Mouse (Mus musculus): Measurements from ENCODE around the gene Rrnad1. TPM values are rescaled to one million over a fixed set of nuclear protein-coding genes. Genes with fewer than 3 reads are reported as not detected.

Gene Rrnad1
- 9.8 and 9.9 TPM in 2 replicates for polyA plus RNA-seq (2015; fragmentation: Nextera tagmentation; extraction: Ambion mirVana)

GRCm38 (mm10) chr3:87930078-87930795 is at the start of gene Rrnad1, which contains the start of gene Isg20l2:
Gene Rrnad1 (minus strand): TSS chr3:87930717.
Gene Isg20l2 (plus strand): TSS chr3:87930314.

GRCm38 (mm10) chr3:87970939-87971488 is 40.5 kb upstream of the Rrnad1 start, which contains the start of gene Nes:
Gene Nes (plus strand): TSS chr3:87971078.

GRCm38 (mm10) chr3:87948378-87949265 is 18.1 kb upstream of the Rrnad1 start, which contains the start of gene Crabp2:
Gene Crabp2 (plus strand): TSS chr3:87948666.

GRCm38 (mm10) chr3:87919336-87920108 is 11.0 kb downstream of the Rrnad1 start, which contains the start of gene Mrpl24:
Gene Mrpl24 (plus strand): TSS chr3:87919506.

GRCm38 (mm10) chr3:87905880-87906485 is 24.5 kb downstream of the Rrnad1 start, which contains the start of gene Hdgf:
Gene Hdgf (plus strand): TSS chr3:87906321.

GRCm38 (mm10) chr3:87885281-87886003 is 45.1 kb downstream of the Rrnad1 start, which contains the start of gene Prcc:
Gene Prcc (minus strand): TSS chr3:87885608.

Other genes with a start within 250 kb of the Rrnad1 start
- 0.17 and 0.18 TPM in 2 replicates for gene Lrrc71, start 182.1 kb downstream of the Rrnad1 start, polyA plus RNA-seq (2015; fragmentation: Nextera tagmentation; extraction: Ambion mirVana)
- 3.5 and 3.6 TPM in 2 replicates for gene Ntrk1, start 135.6 kb downstream of the Rrnad1 start, polyA plus RNA-seq (2015; fragmentation: Nextera tagmentation; extraction: Ambion mirVana)
- 0.35 and 0.45 TPM in 2 replicates for gene Insrr, start 133.8 kb downstream of the Rrnad1 start, polyA plus RNA-seq (2015; fragmentation: Nextera tagmentation; extraction: Ambion mirVana)
- gene Pear1, start 106.4 kb downstream of the Rrnad1 start, polyA plus RNA-seq (2015; fragmentation: Nextera tagmentation; extraction: Ambion mirVana) = 10.0 and 10.4 TPM in 2 replicates
- 0.15 TPM in 1 of 2 replicates, not detected in the other for gene Sh2d2a, start 84.0 kb downstream of the Rrnad1 start, polyA plus RNA-seq (2015; fragmentation: Nextera tagmentation; extraction: Ambion mirVana)
- 8.1 and 8.3 TPM in 2 replicates for gene Prcc, start 45.1 kb downstream of the Rrnad1 start, polyA plus RNA-seq (2015; fragmentation: Nextera tagmentation; extraction: Ambion mirVana)
- gene Hdgf, start 24.4 kb downstream of the Rrnad1 start, polyA plus RNA-seq (2015; fragmentation: Nextera tagmentation; extraction: Ambion mirVana) = 140 and 155 TPM in 2 replicates
- gene Mrpl24, start 11.2 kb downstream of the Rrnad1 start, polyA plus RNA-seq (2015; fragmentation: Nextera tagmentation; extraction: Ambion mirVana) = 54.5 and 61.2 TPM in 2 replicates
- 21.2 and 24.4 TPM in 2 replicates for gene Isg20l2, start 403 bp downstream of the Rrnad1 start, polyA plus RNA-seq (2015; fragmentation: Nextera tagmentation; extraction: Ambion mirVana)
- gene Crabp2, start 17.9 kb upstream of the Rrnad1 start, polyA plus RNA-seq (2015; fragmentation: Nextera tagmentation; extraction: Ambion mirVana) = 1.9 and 4.4 TPM in 2 replicates
- 6.8 and 7.1 TPM in 2 replicates for gene Nes, start 40.4 kb upstream of the Rrnad1 start, polyA plus RNA-seq (2015; fragmentation: Nextera tagmentation; extraction: Ambion mirVana)
- gene Bcan, start 69.5 kb upstream of the Rrnad1 start, polyA plus RNA-seq (2015; fragmentation: Nextera tagmentation; extraction: Ambion mirVana) = 0.04 TPM in 1 of 2 replicates, not detected in the other
- not detected in 2 replicates for gene Hapln2, start 96.9 kb upstream of the Rrnad1 start, polyA plus RNA-seq (2015; fragmentation: Nextera tagmentation; extraction: Ambion mirVana)
- 15.3 and 17.0 TPM in 2 replicates for gene Gpatch4, start 112.4 kb upstream of the Rrnad1 start, polyA plus RNA-seq (2015; fragmentation: Nextera tagmentation; extraction: Ambion mirVana)
- gene Naxe, start 127.8 kb upstream of the Rrnad1 start, polyA plus RNA-seq (2015; fragmentation: Nextera tagmentation; extraction: Ambion mirVana) = 110 and 112 TPM in 2 replicates
- gene Ttc24, start 147.6 kb upstream of the Rrnad1 start, polyA plus RNA-seq (2015; fragmentation: Nextera tagmentation; extraction: Ambion mirVana) = not detected in 2 replicates
- 3.7 and 4.6 TPM in 2 replicates for gene Iqgap3, start 151.3 kb upstream of the Rrnad1 start, polyA plus RNA-seq (2015; fragmentation: Nextera tagmentation; extraction: Ambion mirVana)
- gene Mef2d, start 211.7 kb upstream of the Rrnad1 start, polyA plus RNA-seq (2015; fragmentation: Nextera tagmentation; extraction: Ambion mirVana) = 15.1 and 16.4 TPM in 2 replicates